Mouse (Mus musculus) hindbrain, postnatal 0 days (tissue): ENCODE measurements at regions not wholly inside any gene's neighbourhood (a gene's known extent, or its start where the extent isn't known, plus 50 kb on each side); places are given as distances from the start of the nearest gene placed in this dataset.
A peak's percentile ranks its signal among the peaks of the same experiment; 100 is the strongest.

ENCODE experiments used
- ATAC-seq: fragments of 200-750 bp; cut with Nextera tagmentation; 2 replicates; pipeline ENCODE4 v1.8.0; 2017; ENCODE audit warnings: mild to moderate bottlenecking, moderate TSS enrichment, moderate library complexity
- DNase-seq: peaks from one replicate; pipeline ENCODE4 v3.0.0-alpha.2; 2015; ENCODE audit warnings: low spot score
- H3K27ac ChIP-seq: fragments of 300-500 bp; sonication (generic); 2 replicates; pipeline ENCODE4 v1.5.1; 2014; ENCODE audit warnings: mild to moderate bottlenecking
- H3K27me3 ChIP-seq: fragments of 300-500 bp; sonication (generic); 2 replicates; pipeline ENCODE4 v1.6.1; 2014; ENCODE audit warnings: low read length, mixed read lengths; ENCODE audit not compliant: insufficient read depth
- H3K36me3 ChIP-seq: fragments of 300-500 bp; sonication (generic); 2 replicates; pipeline ENCODE4 v1.6.1; 2014; ENCODE audit warnings: low read length, mixed read lengths; ENCODE audit not compliant: insufficient read depth
- H3K4me1 ChIP-seq: fragments of 300-500 bp; sonication (generic); 2 replicates; pipeline ENCODE4 v1.6.1; 2014; ENCODE audit warnings: antibody characterized with exemption, low read length, mixed read lengths; ENCODE audit not compliant: insufficient read depth
- H3K4me2 ChIP-seq: fragments of 300-500 bp; sonication (generic); 2 replicates; pipeline ENCODE4 v1.6.1; 2014; ENCODE audit warnings: low read depth, mild to moderate bottlenecking, low read length, moderate library complexity, mixed read lengths
- H3K4me3 ChIP-seq: fragments of 300-500 bp; sonication (generic); 2 replicates; pipeline ENCODE4 v1.5.1; 2014; ENCODE audit warnings: low read length
- H3K9ac ChIP-seq: fragments of 300-500 bp; sonication (generic); replicated peaks from 2 replicates; pipeline ENCODE4 v1.6.1; 2014; ENCODE audit warnings: mild to moderate bottlenecking, low read length, moderate library complexity, mixed read lengths
- H3K9me3 ChIP-seq: fragments of 300-500 bp; sonication (generic); 2 replicates; pipeline ENCODE4 v1.6.1; 2016; ENCODE audit warnings: low read length, mixed read lengths
- CTCF ChIP-seq: IDR thresholded peaks from 2 replicates; pipeline ENCODE4 v1.5.1; 2016; ENCODE audit warnings: antibody characterized with exemption, control low read depth, low read depth
- WGBS: fragments of 180-500 bp; shearing (Covaris S2); extraction: QIAGEN DNeasy Blood & Tissue Kit; methylation state at CpG from one replicate; pipeline ENCODE4 v1.1.7; 2014; 5-methylcytosine and 5-hydroxymethylcytosine counted together

GRCm38 (mm10) chr7:40441786-40442185 is 456.3 kb upstream of the Vstm2b start:
- no peak overlapping the region for H3K27ac ChIP-seq
- DNase-seq (no peak), ATAC-seq (no peak)
- no peaks in the 10 kb centered on the region for H3K4me1 ChIP-seq
- H3K27me3 ChIP-seq, result no peaks in the 10 kb centered on the region
- no peaks in the 10 kb centered on the region for H3K36me3 ChIP-seq
- no peak overlapping the region for H3K4me2 ChIP-seq
- no peak for TF ChIP-seq CTCF
- no peaks in the 10 kb centered on the region for H3K9me3 ChIP-seq
- WGBS, result 87% methylated on average over 3 of the region's 3 CpGs
- H3K4me3 ChIP-seq, result no peak overlapping the region
- H3K9ac ChIP-seq, result no peak overlapping the region

DNA sequence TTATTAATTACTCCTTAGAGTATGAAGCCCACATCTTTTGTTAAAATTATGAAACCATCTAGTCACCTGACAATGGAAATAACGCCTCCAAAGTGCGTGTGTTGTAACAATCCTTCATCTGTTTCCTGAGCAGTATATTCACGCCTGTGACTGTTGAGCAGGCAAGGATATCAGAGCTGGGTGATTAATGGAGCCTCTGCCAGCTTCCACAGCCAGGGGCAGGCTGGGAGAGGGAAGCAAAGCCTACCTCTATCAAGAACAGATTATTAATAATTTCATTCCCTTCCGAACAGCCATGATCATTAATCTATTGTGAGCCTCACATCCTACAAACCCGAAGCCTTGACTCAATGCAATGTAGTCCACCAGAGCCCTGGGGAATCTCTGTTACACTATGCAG is 431.7 kb upstream of the Vstm2b start:
- H3K27ac ChIP-seq, result no peak overlapping the region
- 71% methylated on average over 5 of the region's 5 CpGs for WGBS
- H3K9ac ChIP-seq, result no peak overlapping the region
- no peak for ATAC-seq
- H3K9me3 ChIP-seq, result no peaks in the 10 kb centered on the region
- H3K4me2 ChIP-seq, result no peak overlapping the region
- no peak overlapping the region for H3K4me3 ChIP-seq
- no peaks in the 10 kb centered on the region for H3K36me3 ChIP-seq
- no peak for TF ChIP-seq CTCF
- no peaks in the 10 kb centered on the region for H3K4me1 ChIP-seq
- no peak for DNase-seq
- H3K27me3 ChIP-seq, result no peaks in the 10 kb centered on the region

- H3K4me3 ChIP-seq, result no peak overlapping the region
- no peak for TF ChIP-seq CTCF
- H3K9me3 ChIP-seq, result no peaks in the 10 kb centered on the region
- no peak overlapping the region for H3K4me2 ChIP-seq
- no peak overlapping the region for H3K9ac ChIP-seq
- ATAC-seq (no peak), DNase-seq (peak; percentile 39)
- H3K27ac ChIP-seq, result no peak overlapping the region
- no peaks in the 10 kb centered on the region for H3K36me3 ChIP-seq
- H3K27me3 ChIP-seq, result no peaks in the 10 kb centered on the region
- no peaks in the 10 kb centered on the region for H3K4me1 ChIP-seq
Observed at GRCm38 (mm10) chr7:40487256-40487655, 410.9 kb upstream of the Vstm2b start.

GRCm38 (mm10) chr7:40522703-40523267 is 375.3 kb upstream of the Vstm2b start:
- Histone ChIP-seq H3K4me1 (no peaks in the 10 kb centered on the region), H3K4me3 (no peak overlapping the region), H3K9ac (no peak overlapping the region), H3K4me2 (no peak overlapping the region), H3K9me3 (no peaks in the 10 kb centered on the region), H3K36me3 (no peaks in the 10 kb centered on the region), H3K27ac (no peak overlapping the region), H3K27me3 (no peaks in the 10 kb centered on the region)
- ATAC-seq, result no peak
- WGBS, result 75% methylated on average over 7 of the region's 7 CpGs
- DNase-seq, result no peak
- no peak for TF ChIP-seq CTCF

DNA sequence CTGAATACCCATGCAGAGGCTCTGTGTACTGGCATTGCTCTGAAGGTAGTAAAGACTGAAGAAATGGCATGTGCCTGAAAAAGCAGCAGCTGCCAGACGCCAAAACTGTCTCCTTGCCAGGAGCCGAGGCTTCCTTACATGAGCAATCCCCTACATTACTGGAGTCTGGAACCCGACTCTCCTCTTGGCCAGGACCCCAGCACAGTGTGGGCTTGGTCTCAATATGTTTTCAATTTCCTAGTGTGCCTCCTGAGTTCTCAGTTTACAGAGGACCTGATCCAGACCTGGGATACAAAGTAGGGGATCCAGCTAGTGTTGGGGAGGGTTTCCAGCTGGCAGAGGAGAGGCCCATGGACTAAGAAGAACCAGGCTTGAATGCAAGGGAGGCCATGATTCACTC is 361.5 kb upstream of the Vstm2b start:
- peak; percentile 30 for DNase-seq
- ATAC-seq, result no peak
- H3K9me3 ChIP-seq, result no peaks in the 10 kb centered on the region

DNA sequence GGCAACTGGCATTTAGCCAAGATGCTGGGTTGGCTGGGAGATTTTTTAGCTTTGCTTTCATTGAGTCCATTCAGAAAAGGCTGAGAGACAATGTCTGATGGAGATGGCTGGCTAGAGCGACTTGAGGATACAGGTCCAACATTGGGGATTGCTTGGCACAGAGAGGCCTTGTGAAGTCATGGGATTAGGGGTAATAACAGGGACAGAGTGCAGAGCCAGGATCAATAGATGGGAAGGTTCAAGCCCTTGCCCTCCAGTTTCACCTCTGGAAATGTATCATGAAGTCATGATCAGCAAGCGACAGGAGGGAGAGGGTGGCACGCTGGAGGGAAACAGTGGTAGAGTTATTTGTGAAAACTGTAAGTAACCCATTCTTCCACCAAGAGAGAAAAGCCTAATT is 360.5 kb upstream of the Vstm2b start:
- Histone ChIP-seq H3K9ac (no peak overlapping the region), H3K4me2 (no peak overlapping the region), H3K27ac (no peak overlapping the region), H3K36me3 (no peaks in the 10 kb centered on the region), H3K27me3 (no peaks in the 10 kb centered on the region), H3K4me3 (no peak overlapping the region), H3K4me1 (no peaks in the 10 kb centered on the region; the same call in 1 of the 2 replicates), H3K9me3 (no peaks in the 10 kb centered on the region)
- ATAC-seq, result no peak
- no peak for DNase-seq
- WGBS, result 84% methylated on average over 3 of the region's 3 CpGs
- TF ChIP-seq CTCF, result no peak

More for the DNA sequence above, 361.5 kb upstream of the Vstm2b start:
- no peak overlapping the region for H3K4me3 ChIP-seq
- no peak overlapping the region for H3K9ac ChIP-seq
- no peaks in the 10 kb centered on the region for H3K36me3 ChIP-seq
- no peaks in the 10 kb centered on the region; the same call in 1 of the 2 replicates for H3K4me1 ChIP-seq
- WGBS, result 42% methylated on average over 3 of the region's 3 CpGs
- no peak for TF ChIP-seq CTCF
- no peaks in the 10 kb centered on the region for H3K27me3 ChIP-seq
- H3K27ac ChIP-seq, result no peak overlapping the region
- no peak overlapping the region for H3K4me2 ChIP-seq

DNA sequence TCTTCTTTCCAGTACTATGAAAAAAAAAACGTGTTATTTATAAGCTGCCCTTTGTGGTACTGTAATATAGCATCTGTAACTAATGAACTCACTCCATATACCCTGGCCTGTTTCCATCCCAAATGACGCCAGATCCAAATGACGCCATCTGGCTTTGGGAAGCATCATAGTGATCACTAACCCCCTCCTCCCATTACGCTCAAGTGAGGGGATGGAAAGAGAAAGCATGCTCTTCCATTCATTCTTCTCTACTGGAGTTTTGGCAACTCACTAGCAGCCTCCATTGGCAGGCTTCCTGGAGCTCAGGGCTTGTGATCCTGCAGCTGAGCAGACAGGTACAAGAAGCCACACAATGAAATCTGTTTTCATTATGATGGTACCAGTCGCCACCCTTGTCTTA is 358.3 kb upstream of the Vstm2b start:
- ATAC-seq, result no peak
- H3K9ac ChIP-seq, result no peak overlapping the region
- WGBS, result 48% methylated on average over 5 of the region's 5 CpGs

More for the DNA sequence above, 358.3 kb upstream of the Vstm2b start:
- Histone ChIP-seq H3K9me3 (no peaks in the 10 kb centered on the region), H3K4me3 (no peak overlapping the region), H3K27ac (no peak overlapping the region), H3K36me3 (no peaks in the 10 kb centered on the region), H3K27me3 (no peaks in the 10 kb centered on the region), H3K4me1 (no peaks in the 10 kb centered on the region; the same call in 1 of the 2 replicates), H3K4me2 (no peak overlapping the region)
- TF ChIP-seq CTCF, result no peak
- peak; percentile 23 for DNase-seq
